ENCODE assay signal across 15 mouse cellular contexts in genomic region chr2:92464690-92465089, GRCm38 (mm10). TPM values are rescaled to one million over a fixed set of nuclear protein-coding genes. Genes with fewer than 3 reads are reported as not detected.
DNase-seq lines count a peak whose midpoint lies in the region; ATAC-seq and TF ChIP-seq lines count a peak whose summit lies in the region.
"Had no signal": no experiment of that assay in that cellular context is flagged by ENCODE, and none has a peak within 500 bp of the region (broad histone marks: within the 10 kb centered on the region; RNA-seq: fewer than 3 reads in every experiment).

No protein-coding gene starts in this region.

- TF ChIP-seq EP300 in liver, postnatal 0 days (IDR thresholded peaks at IDR 0.05; ENCODE audit: low read depth), result no peak

- no peaks in the 10 kb centered on the region for H3K79me2 ChIP-seq in C2C12 (ENCODE audit: control insufficient read depth, insufficient read depth)

- ATAC-seq in liver, postnatal 0 days, result peak; percentile 35; the same call in 1 of the 2 replicates
- ATAC-seq in liver, embryonic 11.5 days (replicated peaks; ENCODE audit: low FRiP score), result no peak
- ATAC-seq in common myeloid progenitor, adult 5-6 weeks (replicated peaks; ENCODE audit: low read depth, poor library complexity, severe bottlenecking), result peak; percentile 24
- ATAC-seq: forebrain, embryonic 15.5 days had no signal

- H3K79me3 ChIP-seq in C2C12 (ENCODE audit: low read depth), result no peaks in the 10 kb centered on the region

- H3K4me3 ChIP-seq in liver, postnatal 0 days (ENCODE audit: low read depth, low read length), result no peak overlapping the region
- no peak overlapping the region for H3K4me3 ChIP-seq in liver, embryonic 11.5 days (ENCODE audit: low read depth, low read length)
- H3K4me3 ChIP-seq in C2C12 (ENCODE audit: insufficient read depth, poor library complexity, severe bottlenecking), result no peak overlapping the region
- no peak overlapping the region for H3K4me3 ChIP-seq in forebrain, embryonic 10.5 days
- H3K4me3 ChIP-seq: forebrain, embryonic 15.5 days; gastrocnemius, adult 2 months; midbrain, embryonic 10.5 days had no signal

- no peak overlapping the region for H3K27ac ChIP-seq in liver, postnatal 0 days (ENCODE audit: low read depth)
- no peak overlapping the region for H3K27ac ChIP-seq in liver, embryonic 11.5 days (ENCODE audit: low read depth, low read length)
- H3K27ac ChIP-seq in forebrain, embryonic 10.5 days, result no peak overlapping the region
- H3K27ac ChIP-seq: forebrain, embryonic 15.5 days; gastrocnemius, adult 2 months; midbrain, embryonic 10.5 days had no signal

- no peak overlapping the region for H3K4me2 ChIP-seq in liver, postnatal 0 days (ENCODE audit: low read depth, low read length)
- no peak overlapping the region for H3K4me2 ChIP-seq in liver, embryonic 11.5 days
- H3K4me2 ChIP-seq: forebrain, embryonic 15.5 days had no signal

- WGBS in liver, postnatal 0 days (ENCODE audit: insufficient replicate concordance), result 53% methylated on average over 3 of the region's 3 CpGs
- 54% methylated on average over 3 of the region's 3 CpGs for WGBS in liver, embryonic 11.5 days
- WGBS in forebrain, embryonic 10.5 days, result 80% methylated on average over 3 of the region's 3 CpGs

- no peak overlapping the region for H3ac ChIP-seq in C2C12 (ENCODE audit: control insufficient read depth, insufficient read length, low read depth)

- no peak for DNase-seq in liver, postnatal 0 days
- no peak for DNase-seq in liver, embryonic 11.5 days (ENCODE audit: low spot score)
- peak; percentile 52 for DNase-seq in naive thymus-derived CD4-positive, alpha-beta T cell, adult 2 months (ENCODE audit: low read depth)
- no peak for DNase-seq in embryo, embryonic 10 days (ENCODE audit: low spot score)
- DNase-seq in forebrain, embryonic 10.5 days (ENCODE audit: extremely low spot score, low spot score), result no peak
- no peak for DNase-seq in adrenal gland, adult 2 months
- DNase-seq: cerebellum, adult 11-12 months; gastrocnemius, adult 2 months; heart, postnatal 14 days; kidney, adult 18-20 months; lung, adult 2 months had no signal

- H3K9ac ChIP-seq in liver, postnatal 0 days (replicated peaks), result no peak overlapping the region
- no peak overlapping the region for H3K9ac ChIP-seq in liver, embryonic 11.5 days (ENCODE audit: low read depth, low read length)
- H3K9ac ChIP-seq: forebrain, embryonic 15.5 days had no signal

- H3K36me3 ChIP-seq in liver, postnatal 0 days (replicated peaks; ENCODE audit: insufficient read depth, low read length), result no peaks in the 10 kb centered on the region
- H3K36me3 ChIP-seq in liver, embryonic 11.5 days (ENCODE audit: control insufficient read depth, insufficient read depth, low read length), result no peaks in the 10 kb centered on the region
- H3K36me3 ChIP-seq in C2C12 (ENCODE audit: control insufficient read depth, insufficient read depth), result no peaks in the 10 kb centered on the region
- H3K36me3 ChIP-seq in forebrain, embryonic 10.5 days (replicated peaks), result no peaks in the 10 kb centered on the region
- H3K36me3 ChIP-seq: forebrain, embryonic 15.5 days; midbrain, embryonic 10.5 days had no signal

- peaks cover 11% of the 10 kb centered on the region for H3K4me1 ChIP-seq in liver, postnatal 0 days (ENCODE audit: insufficient read depth)
- H3K4me1 ChIP-seq in liver, embryonic 11.5 days (replicated peaks; ENCODE audit: control insufficient read depth, insufficient read depth, low read length), result 0 out of 2 replicates have a peak, but pooled peaks cover 3% of the 10 kb centered on the region
- peaks cover 11% of the 10 kb centered on the region for H3K4me1 ChIP-seq in forebrain, embryonic 10.5 days

- no peak for TF ChIP-seq CTCF in liver, postnatal 0 days (IDR thresholded peaks at IDR 0.05; ENCODE audit: low read depth)
- no peak for TF ChIP-seq CTCF in C2C12 (IDR thresholded peaks at IDR 0.05; ENCODE audit: control insufficient read depth, insufficient read depth, insufficient read length)

- no peaks in the 10 kb centered on the region for H3K27me3 ChIP-seq in liver, postnatal 0 days (ENCODE audit: insufficient read depth, low read length)
- peaks cover 7% of the 10 kb centered on the region; the same call in 1 of the 2 replicates for H3K27me3 ChIP-seq in liver, embryonic 11.5 days (replicated peaks; ENCODE audit: control insufficient read depth, insufficient read depth, low read length)
- H3K27me3 ChIP-seq in C2C12 (ENCODE audit: control insufficient read depth, insufficient read depth, insufficient read length), result no peaks in the 10 kb centered on the region
- H3K27me3 ChIP-seq in forebrain, embryonic 10.5 days (ENCODE audit: poor library complexity, severe bottlenecking), result peaks cover 32% of the 10 kb centered on the region

- H3K9me3 ChIP-seq in liver, postnatal 0 days (ENCODE audit: low read length), result no peaks in the 10 kb centered on the region
- H3K9me3 ChIP-seq in liver, embryonic 11.5 days (ENCODE audit: control insufficient read depth, low read length), result no peaks in the 10 kb centered on the region
- H3K9me3 ChIP-seq in forebrain, embryonic 10.5 days, result no peaks in the 10 kb centered on the region
- H3K9me3 ChIP-seq: forebrain, embryonic 15.5 days; midbrain, embryonic 10.5 days had no signal

TF ChIP-seq in C2C12, 6 proteins besides CTCF, POLR2A, EP300 and RAD21:
- TF ChIP-seq MAX (IDR thresholded peaks at IDR 0.05), result no peak
- TF ChIP-seq MYOD1 (IDR thresholded peaks at IDR 0.05; ENCODE audit: control insufficient read depth, insufficient read length, low read depth), result peak; percentile 43

RNA-seq across cellular contexts. Expression of gene Slc35c1, which starts 4.4 kb away (rescaled TPM):
- polyA plus RNA-seq in liver, postnatal 0 days (2015; fragmentation: Nextera tagmentation; extraction: Ambion mirVana), result 9.0 and 9.3 TPM in 2 replicates
- polyA plus RNA-seq in liver, embryonic 11.5 days (2014; fragmentation: Nextera tagmentation; extraction: Ambion mirVana), result 26.8 and 27.4 TPM in 2 replicates
- 9.6 TPM for polyA plus RNA-seq in C2C12 (2012; fragmentation: generic; extraction: Trizol)
- total RNA-seq in common myeloid progenitor, adult 5-6 weeks (2017), result 12.0 and 19.4 TPM in 2 replicates
- 14.2 and 14.4 TPM in 2 replicates for polyA plus RNA-seq in forebrain, embryonic 10.5 days (2016; fragmentation: Nextera tagmentation; extraction: Ambion mirVana)
- total RNA-seq in adrenal gland, adult 2 months (2021), result 10 to 100 TPM; 14.3 to 23.2 TPM
- polyA plus RNA-seq in adrenal gland, adult 2 months (2012; rRNA removed), result 50.9 and 98.4 TPM in 2 replicates

RNA-seq across cellular contexts. Expression of gene Cry2, which starts 30.8 kb away (rescaled TPM):
- 9.6 and 11.9 TPM in 2 replicates for polyA plus RNA-seq in liver, postnatal 0 days (2015; fragmentation: Nextera tagmentation; extraction: Ambion mirVana)
- 20.6 and 22.5 TPM in 2 replicates for polyA plus RNA-seq in liver, embryonic 11.5 days (2014; fragmentation: Nextera tagmentation; extraction: Ambion mirVana)
- polyA plus RNA-seq in C2C12 (2012; fragmentation: generic; extraction: Trizol), result 2.1 TPM
- total RNA-seq in common myeloid progenitor, adult 5-6 weeks (2017), result 11.2 and 12.6 TPM in 2 replicates
- 25.5 and 27.3 TPM in 2 replicates for polyA plus RNA-seq in forebrain, embryonic 10.5 days (2016; fragmentation: Nextera tagmentation; extraction: Ambion mirVana)
- 10 to 100 TPM; 32.9 to 45.1 TPM for total RNA-seq in adrenal gland, adult 2 months (2021)
- polyA plus RNA-seq in adrenal gland, adult 2 months (2012; rRNA removed), result 27.6 and 53.8 TPM in 2 replicates
